Mouse (Mus musculus) brain, embryonic 18.5 days (tissue): ENCODE data around the gene Mrgpra6.

Source experiments
- DNase-seq: peaks from one replicate; pipeline ENCODE4 v3.0.0-alpha.2; 2012; ENCODE audit warnings: low read depth, low spot score

Mrgpra6 gene

GRCm38 (mm10) chr7:47204830-47205229, at the start of gene Mrgpra6:
Gene Mrgpra6 (minus strand): TSS chr7:47204920.
- DNase-seq, result no peak

GRCm38 (mm10) chr7:47252770-47253169, 48.0 kb upstream of the Mrgpra6 start, which contains the start of gene Mrgpra9:
Gene Mrgpra9 (minus strand): TSS chr7:47252848.
- DNase-seq, result no peak

GRCm38 (mm10) chr7:47244658-47245057, 39.9 kb upstream of the Mrgpra6 start:
- no peak for DNase-seq

GRCm38 (mm10) chr7:47195271-47195670, 9.4 kb downstream of the Mrgpra6 start:
- DNase-seq, result no peak

- DNase-seq, result no peak
Measured at GRCm38 (mm10) chr7:47170814-47171213, 33.9 kb downstream of the Mrgpra6 start.

- DNase-seq, result no peak
Measured at GRCm38 (mm10) chr7:47165028-47165427, 39.7 kb downstream of the Mrgpra6 start.

GRCm38 (mm10) chr7:47163203-47163602, 41.5 kb downstream of the Mrgpra6 start:
- DNase-seq, result no peak

GRCm38 (mm10) chr7:47158451-47158850, 46.3 kb downstream of the Mrgpra6 start:
- no peak for DNase-seq

GRCm38 (mm10) chr7:47157743-47158142, 47.0 kb downstream of the Mrgpra6 start:
- no peak for DNase-seq

GRCm38 (mm10) chr7:47155849-47156248, 48.9 kb downstream of the Mrgpra6 start:
- no peak for DNase-seq

GRCm38 (mm10) chr7:47155396-47155795, 49.3 kb downstream of the Mrgpra6 start:
- no peak for DNase-seq

GRCm38 (mm10) chr7:47150420-47151061, 54.2 kb downstream of the Mrgpra6 start:
- DNase-seq, result no peak

- no peak for DNase-seq
Measured at GRCm38 (mm10) chr7:47148298-47148697, 56.4 kb downstream of the Mrgpra6 start.

- no peak for DNase-seq
Measured at GRCm38 (mm10) chr7:47146034-47146812, 58.5 kb downstream of the Mrgpra6 start.

GRCm38 (mm10) chr7:47144299-47144698, 60.4 kb downstream of the Mrgpra6 start:
- DNase-seq, result no peak

GRCm38 (mm10) chr7:47139823-47140325, 64.8 kb downstream of the Mrgpra6 start:
- no peak for DNase-seq
